Mouse (Mus musculus): Measurements from ENCODE around the gene Maneal.

- TF ChIP-seq CTCF (IDR thresholded peaks at IDR 0.05) (no peak), EP300 (IDR thresholded peaks at IDR 0.05) (no peak)
Observed at GRCm38 (mm10) chr4:124856294-124856693, 5.7 kb downstream of the Maneal start.

All from lung, postnatal 0 days (tissue).